Mouse (Mus musculus) intestine, embryonic 16.5 days (tissue): Measurements from ENCODE around the gene Zfp560. TPM values are rescaled to one million over a fixed set of nuclear protein-coding genes. Genes with fewer than 3 reads are reported as not detected.

Source experiments
- ATAC-seq: fragments of 200-750 bp; cut with Nextera tagmentation; 2 replicates; pipeline ENCODE4 v1.8.0; 2017; ENCODE audit warnings: moderate TSS enrichment, moderate library complexity
- H3K27ac ChIP-seq: fragments of 300-500 bp; sonication (generic); 2 replicates; pipeline ENCODE4 v1.5.1; 2014; ENCODE audit warnings: mild to moderate bottlenecking, low read length
- H3K27me3 ChIP-seq: fragments of 300-500 bp; sonication (generic); replicated peaks from 2 replicates; pipeline ENCODE4 v1.6.1; 2014; ENCODE audit warnings: low read length, control low read depth, mixed read lengths; ENCODE audit not compliant: control insufficient read depth, insufficient read depth
- H3K36me3 ChIP-seq: fragments of 300-500 bp; sonication (generic); 2 replicates; pipeline ENCODE4 v1.6.1; 2014; ENCODE audit warnings: low read length, control low read depth; ENCODE audit not compliant: control insufficient read depth, insufficient read depth
- H3K4me1 ChIP-seq: fragments of 300-500 bp; sonication (generic); 2 replicates; pipeline ENCODE4 v1.6.1; 2014; ENCODE audit warnings: low read length, control low read depth, mixed read lengths; ENCODE audit not compliant: control insufficient read depth, insufficient read depth
- H3K4me2 ChIP-seq: fragments of 300-500 bp; sonication (generic); 2 replicates; pipeline ENCODE4 v1.6.1; 2014; ENCODE audit warnings: low read depth, low read length, control low read depth
- H3K4me3 ChIP-seq: fragments of 300-500 bp; sonication (generic); 2 replicates; pipeline ENCODE4 v1.5.1; 2014; ENCODE audit warnings: mild to moderate bottlenecking, low read length
- H3K9ac ChIP-seq: fragments of 300-500 bp; sonication (generic); 2 replicates; pipeline ENCODE4 v1.6.1; 2014; ENCODE audit warnings: low read depth, low read length
- H3K9me3 ChIP-seq: fragments of 300-500 bp; sonication (generic); 2 replicates; pipeline ENCODE4 v1.6.1; 2016; ENCODE audit warnings: low read length, control low read depth; ENCODE audit not compliant: control insufficient read depth
- WGBS: fragments of 180-500 bp; shearing (Covaris S2); extraction: QIAGEN DNeasy Blood & Tissue Kit; methylation state at CpG from one replicate; pipeline ENCODE4 v1.1.7; 2014; 5-methylcytosine and 5-hydroxymethylcytosine counted together
- polyA plus RNA-seq: library from polyadenylated mRNA; unstranded; fragments of >200 nt; fragmentation: Nextera tagmentation; extraction: Ambion mirVana; gene quantifications from 2 replicates; pipeline ENCODE4 v1.2.1, GENCODE M21; 2015

Zfp560 gene
- 22.8 and 25.9 TPM in 2 replicates for polyA plus RNA-seq

- ATAC-seq: peak; percentile 100
- peak within 1 kb of the TSS; percentile 57 for H3K4me3 ChIP-seq
- H3K4me2 ChIP-seq: peak within 1 kb of the TSS; percentile 89
- H3K36me3 ChIP-seq: no peaks in the 10 kb centered on the region
- no peaks in the 10 kb centered on the region for H3K27me3 ChIP-seq
- no peaks in the 10 kb centered on the region for H3K9me3 ChIP-seq
- WGBS: 2% methylated on average over 40 of the region's 40 CpGs
- H3K27ac ChIP-seq: peak within 1 kb of the TSS; percentile 10; the same call in 1 of the 2 replicates
- peaks cover 4% of the 10 kb centered on the region; the same call in 1 of the 2 replicates for H3K4me1 ChIP-seq
- H3K9ac ChIP-seq: peak within 1 kb of the TSS; percentile 80
Measured at GRCm38 (mm10) chr9:20384532-20385342, at the start of gene Zfp560. Gene Zfp560, minus strand, starts transcription at chr9:20385177.

- ATAC-seq: no peak
- H3K4me2 ChIP-seq: no peak overlapping the region
- WGBS: 82% methylated on average over 3 of the region's 3 CpGs
- no peaks in the 10 kb centered on the region for H3K9me3 ChIP-seq
- H3K27ac ChIP-seq: no peak overlapping the region
- H3K4me1 ChIP-seq: no peaks in the 10 kb centered on the region
- H3K4me3 ChIP-seq: no peak overlapping the region
- no peaks in the 10 kb centered on the region for H3K27me3 ChIP-seq
- no peak overlapping the region for H3K9ac ChIP-seq
- H3K36me3 ChIP-seq: no peaks in the 10 kb centered on the region
Measured at GRCm38 (mm10) chr9:20430004-20430403, 45.0 kb upstream of the Zfp560 start.

GRCm38 (mm10) chr9:20411460-20411859 is 26.5 kb upstream of the Zfp560 start:
- H3K36me3 ChIP-seq: no peaks in the 10 kb centered on the region
- no peak overlapping the region for H3K9ac ChIP-seq
- H3K4me1 ChIP-seq: no peaks in the 10 kb centered on the region
- H3K27ac ChIP-seq: no peak overlapping the region
- no peaks in the 10 kb centered on the region for H3K9me3 ChIP-seq
- ATAC-seq: no peak
- no peak overlapping the region for H3K4me3 ChIP-seq
- 36% methylated on average over 1 of the region's 1 CpGs for whole genome bisulfite sequencing
- no peak overlapping the region for H3K4me2 ChIP-seq
- no peaks in the 10 kb centered on the region for H3K27me3 ChIP-seq

- Histone ChIP-seq H3K4me1 (no peaks in the 10 kb centered on the region), H3K27me3 (no peaks in the 10 kb centered on the region), H3K9me3 (no peaks in the 10 kb centered on the region), H3K9ac (no peak overlapping the region), H3K27ac (no peak overlapping the region), H3K36me3 (no peaks in the 10 kb centered on the region), H3K4me2 (no peak overlapping the region), H3K4me3 (no peak overlapping the region)
- no peak for ATAC-seq
- 82% methylated on average over 2 of the region's 2 CpGs for WGBS
Measured at GRCm38 (mm10) chr9:20409319-20409718, 24.3 kb upstream of the Zfp560 start.

GRCm38 (mm10) chr9:20385343-20385703 is 346 bp upstream of the Zfp560 start:
- peak overlapping the region; percentile 80 for H3K9ac ChIP-seq
- H3K9me3 ChIP-seq: no peaks in the 10 kb centered on the region
- peak overlapping the region; percentile 89 for H3K4me2 ChIP-seq
- H3K27me3 ChIP-seq: no peaks in the 10 kb centered on the region
- peaks cover 4% of the 10 kb centered on the region; the same call in 1 of the 2 replicates for H3K4me1 ChIP-seq
- H3K36me3 ChIP-seq: no peaks in the 10 kb centered on the region
- peak; percentile 78 for ATAC-seq
- 16% methylated on average over 16 of the region's 16 CpGs for WGBS
- peak overlapping the region; percentile 57 for H3K4me3 ChIP-seq
- H3K27ac ChIP-seq: 0 out of 2 replicates have a peak overlapping the region, but pooled peaks have one; percentile 7

GRCm38 (mm10) chr9:20383659-20384058 is 1.3 kb downstream of the Zfp560 start:
- Histone ChIP-seq H3K36me3 (no peaks in the 10 kb centered on the region), H3K9ac (no peak overlapping the region), H3K4me2 (0 out of 2 replicates have a peak overlapping the region, but pooled peaks have one; percentile 16), H3K27me3 (no peaks in the 10 kb centered on the region), H3K4me3 (no peak overlapping the region), H3K4me1 (peaks cover 4% of the 10 kb centered on the region; the same call in 1 of the 2 replicates), H3K27ac (no peak overlapping the region), H3K9me3 (no peaks in the 10 kb centered on the region)
- no peak for ATAC-seq
- WGBS: 86% methylated on average over 7 of the region's 7 CpGs

- Histone ChIP-seq H3K4me3 (no peak overlapping the region), H3K4me1 (no peaks in the 10 kb centered on the region), H3K36me3 (no peaks in the 10 kb centered on the region), H3K9ac (no peak overlapping the region), H3K27ac (no peak overlapping the region), H3K4me2 (no peak overlapping the region), H3K27me3 (no peaks in the 10 kb centered on the region), H3K9me3 (no peaks in the 10 kb centered on the region)
- ATAC-seq: no peak
- WGBS: 93% methylated on average over 1 of the region's 1 CpGs
Measured at GRCm38 (mm10) chr9:20374712-20375111, 10.3 kb downstream of the Zfp560 start.

GRCm38 (mm10) chr9:20367311-20367710 is 17.7 kb downstream of the Zfp560 start:
- WGBS: 93% methylated on average over 2 of the region's 2 CpGs
- ATAC-seq: no peak

GRCm38 (mm10) chr9:20348501-20348900 is 36.5 kb downstream of the Zfp560 start:
- Histone ChIP-seq H3K9ac (no peak overlapping the region), H3K4me1 (no peaks in the 10 kb centered on the region), H3K27ac (no peak overlapping the region), H3K4me3 (no peak overlapping the region), H3K9me3 (no peaks in the 10 kb centered on the region), H3K36me3 (peaks cover 11% of the 10 kb centered on the region), H3K27me3 (no peaks in the 10 kb centered on the region), H3K4me2 (no peak overlapping the region)
- 87% methylated on average over 4 of the region's 4 CpGs for WGBS
- no peak for ATAC-seq

More at GRCm38 (mm10) chr9:20367311-20367710, 17.7 kb downstream of the Zfp560 start:
- no peak overlapping the region for H3K4me2 ChIP-seq
- H3K9me3 ChIP-seq: no peaks in the 10 kb centered on the region
- no peaks in the 10 kb centered on the region for H3K27me3 ChIP-seq
- no peak overlapping the region for H3K9ac ChIP-seq
- H3K4me3 ChIP-seq: no peak overlapping the region
- H3K27ac ChIP-seq: no peak overlapping the region
- H3K36me3 ChIP-seq: no peaks in the 10 kb centered on the region
- no peaks in the 10 kb centered on the region for H3K4me1 ChIP-seq
